8 mouse cellular contexts compared by ENCODE assay signal in the genomic region with DNA sequence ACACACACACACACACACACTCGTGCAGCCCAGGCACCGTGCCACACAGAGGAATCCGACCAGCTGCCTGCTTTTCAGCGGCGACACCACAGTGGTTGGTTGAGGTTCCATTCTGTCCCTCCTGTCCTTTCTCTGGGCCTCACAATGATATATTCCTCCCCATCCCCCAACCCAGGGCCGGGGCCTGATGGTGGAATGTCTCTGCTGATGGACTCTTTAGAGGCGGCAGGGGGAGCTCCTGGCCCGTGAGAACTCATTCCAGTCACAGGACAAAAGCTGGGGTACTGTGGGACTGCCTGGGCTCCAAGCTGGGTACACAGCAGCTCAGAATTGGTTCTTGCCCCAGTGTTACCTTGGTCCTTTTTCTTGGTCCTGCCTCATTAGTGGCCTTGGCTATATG.
DNase-seq lines count a peak whose midpoint lies in the region; ATAC-seq and TF ChIP-seq lines count a peak whose summit lies in the region.

No protein-coding gene starts in this region.

- peak; percentile 60 for TF ChIP-seq CTCF in cortical plate, adult 2 months (IDR thresholded peaks at IDR 0.05; ENCODE audit: extremely low read depth, insufficient read depth, low read length)
- peak; percentile 78 for TF ChIP-seq CTCF in lung, embryonic 14.5 days (IDR thresholded peaks at IDR 0.05; ENCODE audit: low read depth)

- 5% methylated on average over 8 of the region's 8 CpGs for WGBS in kidney, embryonic 14.5 days
- WGBS in lung, embryonic 14.5 days = 2% methylated on average over 8 of the region's 8 CpGs

- no peak for TF ChIP-seq POLR2A in cortical plate, adult 2 months (IDR thresholded peaks at IDR 0.05; ENCODE audit: extremely low read depth, insufficient read depth, low read length)

- peak; percentile 80 for ATAC-seq in kidney, embryonic 14.5 days (ENCODE audit: low FRiP score, low TSS enrichment)
- peak; percentile 88 for ATAC-seq in lung, embryonic 14.5 days (ENCODE audit: insufficient read depth)
- ATAC-seq in activated CD4-positive, CD25-positive, alpha-beta regulatory T cell, adult 4 months = no peak

- H3K27ac ChIP-seq in cortical plate, adult 2 months (ENCODE audit: insufficient read depth, low read length) = no peak overlapping the region
- no peak overlapping the region for H3K27ac ChIP-seq in kidney, embryonic 14.5 days (ENCODE audit: low read depth, low read length)
- H3K27ac ChIP-seq in lung, embryonic 14.5 days (ENCODE audit: low read depth) = no peak overlapping the region

- no peak overlapping the region for H3K4me2 ChIP-seq in kidney, embryonic 14.5 days (replicated peaks; ENCODE audit: low read depth, low read length)
- H3K4me2 ChIP-seq in lung, embryonic 14.5 days = no peak overlapping the region

- no peaks in the 10 kb centered on the region for H3K9me3 ChIP-seq in kidney, embryonic 14.5 days (ENCODE audit: control insufficient read depth, low read length)
- H3K9me3 ChIP-seq in lung, embryonic 14.5 days (ENCODE audit: low read depth, low read length) = no peaks in the 10 kb centered on the region

- no peaks in the 10 kb centered on the region for H3K27me3 ChIP-seq in kidney, embryonic 14.5 days (ENCODE audit: control insufficient read depth, insufficient read depth, low read length)
- no peaks in the 10 kb centered on the region for H3K27me3 ChIP-seq in lung, embryonic 14.5 days (ENCODE audit: insufficient read depth, low read length)

- peaks cover 2% of the 10 kb centered on the region; the same call in 1 of the 2 replicates for H3K4me1 ChIP-seq in cortical plate, adult 2 months (ENCODE audit: control insufficient read depth, insufficient read depth, low read length)
- no peaks in the 10 kb centered on the region for H3K4me1 ChIP-seq in kidney, embryonic 14.5 days (ENCODE audit: control insufficient read depth, insufficient read depth, low read length)
- no peaks in the 10 kb centered on the region for H3K4me1 ChIP-seq in lung, embryonic 14.5 days (ENCODE audit: insufficient read depth)

- peak; percentile 25 for DNase-seq in CD4-positive helper T cell, adult 2 months (ENCODE audit: low read depth, low spot score)
- DNase-seq in NIH3T3 (ENCODE audit: low read depth) = peak; percentile 88
- DNase-seq in heart, adult 9 months (ENCODE audit: low spot score in 2 of 2) = peak; percentile 27 to 42
- peak; percentile 85 for DNase-seq in lung, embryonic 14.5 days
- DNase-seq in retina, adult 2 months (ENCODE audit: low read depth, low spot score) = peak; percentile 25

- no peaks in the 10 kb centered on the region for H3K36me3 ChIP-seq in kidney, embryonic 14.5 days (ENCODE audit: control insufficient read depth, insufficient read depth, low read length)
- H3K36me3 ChIP-seq in lung, embryonic 14.5 days (ENCODE audit: insufficient read depth) = no peaks in the 10 kb centered on the region

- no peak overlapping the region for H3K9ac ChIP-seq in kidney, embryonic 14.5 days (ENCODE audit: low read depth, low read length)
- no peak overlapping the region for H3K9ac ChIP-seq in lung, embryonic 14.5 days

- H3K4me3 ChIP-seq in cortical plate, adult 2 months (ENCODE audit: insufficient read depth, low read length) = no peak overlapping the region
- no peak overlapping the region for H3K4me3 ChIP-seq in kidney, embryonic 14.5 days (ENCODE audit: low read length)
- H3K4me3 ChIP-seq in lung, embryonic 14.5 days (ENCODE audit: low read depth, low read length) = no peak overlapping the region

Comparison
In these comparisons a context has a peak if more than half of its experiments do, and no peak if none do; other contexts are left out.
1. DNase-seq: peak in every context shown above with its lines; median percentile 88 in NIH3T3; 85 in lung, embryonic 14.5 days; 34 in heart, adult 9 months; 25 in CD4-positive helper T cell, adult 2 months; 25 in retina, adult 2 months.